Mouse (Mus musculus): ENCODE results near the gene Sh3bp1. TPM values are rescaled to one million over a fixed set of nuclear protein-coding genes. Genes with fewer than 3 reads are reported as not detected.

The Sh3bp1 gene
- polyA plus RNA-seq, 1 experiment, result 3.3 TPM

- no peak overlapping the region for H3K27ac ChIP-seq (replicated peaks; ENCODE audit: low read depth, low read length)
- H3K4me1 ChIP-seq (ENCODE audit: control insufficient read depth, insufficient read depth, insufficient read length, low read length), result peaks cover 6% of the 10 kb centered on the region; the same call in 1 of the 2 replicates
- H3K4me3 ChIP-seq (ENCODE audit: insufficient read depth, low read depth, low read length), result no peak overlapping the region
These were observed 37.7 kb downstream of the Sh3bp1 start for GRCm38 (mm10) chr15:78937311-78937710.

- no peak overlapping the region for H3K4me3 ChIP-seq (ENCODE audit: insufficient read depth, low read depth, low read length)
- H3K27ac ChIP-seq (replicated peaks; ENCODE audit: low read depth, low read length), result no peak overlapping the region
- H3K4me1 ChIP-seq (ENCODE audit: control insufficient read depth, insufficient read depth, insufficient read length, low read length), result peaks cover 6% of the 10 kb centered on the region; the same call in 1 of the 2 replicates
These were observed 38.4 kb downstream of the Sh3bp1 start for GRCm38 (mm10) chr15:78937963-78938362.

- peaks cover 6% of the 10 kb centered on the region; the same call in 1 of the 2 replicates for H3K4me1 ChIP-seq (ENCODE audit: control insufficient read depth, insufficient read depth, insufficient read length, low read length)
- no peak overlapping the region for H3K4me3 ChIP-seq (ENCODE audit: insufficient read depth, low read depth, low read length)
- H3K27ac ChIP-seq (replicated peaks; ENCODE audit: low read depth, low read length), result no peak overlapping the region
These were observed 40.8 kb downstream of the Sh3bp1 start for GRCm38 (mm10) chr15:78940325-78940724.

DNA sequence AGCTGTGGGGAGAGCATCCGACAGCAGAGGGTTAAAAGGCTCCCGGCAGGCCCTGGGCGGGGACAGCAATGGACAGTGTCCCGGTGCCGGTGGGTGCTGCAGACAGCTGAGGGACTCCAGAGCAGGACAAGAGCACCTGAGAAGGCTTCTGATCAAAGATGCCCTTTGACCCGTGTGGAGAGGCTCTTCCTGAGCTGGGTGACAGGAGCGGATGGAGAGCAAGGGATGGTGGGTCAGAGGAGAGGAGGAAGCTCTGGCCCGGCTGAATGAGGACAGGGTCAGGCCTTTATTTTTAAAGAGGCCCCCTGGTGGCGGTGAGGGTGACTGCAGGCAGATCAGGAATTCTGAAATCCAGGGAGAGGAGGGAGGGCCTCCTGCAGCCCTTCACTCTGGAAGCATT is 43.1 kb downstream of the Sh3bp1 start:
- Histone ChIP-seq H3K27ac (replicated peaks; ENCODE audit: low read depth, low read length) (no peak overlapping the region), H3K4me3 (ENCODE audit: insufficient read depth, low read depth, low read length) (peak overlapping the region; percentile 47), H3K4me1 (ENCODE audit: control insufficient read depth, insufficient read depth, insufficient read length, low read length) (no peaks in the 10 kb centered on the region)

GRCm38 (mm10) chr15:78946232-78946631 is 46.7 kb downstream of the Sh3bp1 start:
- H3K4me1 ChIP-seq (ENCODE audit: control insufficient read depth, insufficient read depth, insufficient read length, low read length), result no peaks in the 10 kb centered on the region
- H3K27ac ChIP-seq (replicated peaks; ENCODE audit: low read depth, low read length), result no peak overlapping the region
- H3K4me3 ChIP-seq (ENCODE audit: insufficient read depth, low read depth, low read length), result no peak overlapping the region

DNA sequence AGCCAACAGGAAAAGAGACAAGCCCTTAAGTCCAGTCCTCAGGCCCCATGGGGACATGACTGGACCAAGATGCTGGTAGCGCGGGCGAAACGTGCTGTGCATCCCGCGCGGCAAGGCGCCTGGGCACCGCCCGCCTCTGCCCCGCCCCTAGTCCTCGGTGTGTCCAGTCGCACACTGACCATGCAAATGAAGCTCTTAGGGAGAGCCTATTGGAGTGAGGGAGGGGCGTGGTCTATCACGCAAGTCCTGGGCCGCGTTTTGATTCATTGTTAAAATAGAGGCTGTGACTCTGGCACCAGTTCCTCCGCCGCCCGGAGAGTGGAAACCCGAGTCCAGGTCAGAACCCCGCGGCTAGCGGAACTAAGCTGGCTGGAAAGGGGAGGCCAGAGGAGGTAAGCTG is 48.1 kb downstream of the Sh3bp1 start, which contains the start of gene Triobp:
Triobp (plus strand) TSS at position 68 of the 400 bp plus-strand sequence.
- Histone ChIP-seq H3K4me3 (ENCODE audit: insufficient read depth, low read depth, low read length) (peak within 1 kb of the TSS; percentile 6; the same call in 1 of the 2 replicates), H3K27ac (replicated peaks; ENCODE audit: low read depth, low read length) (no peak within 1 kb of the TSS)

DNA sequence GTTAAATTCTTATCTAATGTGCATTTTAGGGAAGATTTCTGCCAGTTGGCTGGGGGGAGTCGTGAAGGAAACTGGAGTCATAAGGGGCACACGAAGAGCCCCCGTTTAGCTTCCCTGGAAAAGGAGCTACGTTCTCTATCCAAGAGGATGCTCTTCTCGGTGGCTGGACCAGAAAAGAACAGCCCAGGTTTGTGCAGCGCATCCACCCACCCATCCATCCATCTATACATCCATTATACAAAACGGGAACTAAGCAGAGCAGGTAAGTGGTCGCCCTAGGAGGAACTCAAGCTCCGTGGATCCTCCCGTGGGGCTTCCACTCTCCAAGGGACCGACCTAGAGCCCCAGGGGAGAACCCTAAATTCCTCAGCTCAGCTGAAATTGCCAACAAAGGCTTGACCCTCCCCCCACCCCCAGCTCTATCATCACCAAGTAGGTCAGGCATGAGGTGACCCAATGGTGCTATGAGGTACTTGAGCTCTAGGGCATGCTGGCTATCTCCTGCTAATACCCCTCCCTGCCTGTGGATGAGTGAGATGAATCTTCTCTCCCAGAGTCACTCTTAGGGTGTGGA is 48.7 kb downstream of the Sh3bp1 start:
- Histone ChIP-seq H3K4me3 (ENCODE audit: insufficient read depth, low read depth, low read length) (peak overlapping the region; percentile 6; the same call in 1 of the 2 replicates), H3K4me1 (ENCODE audit: control insufficient read depth, insufficient read depth, insufficient read length, low read length) (no peaks in the 10 kb centered on the region), H3K27ac (replicated peaks; ENCODE audit: low read depth, low read length) (no peak overlapping the region)

More for the DNA sequence above, 48.1 kb downstream of the Sh3bp1 start, which contains the start of gene Triobp:
- no peaks in the 10 kb centered on the region for H3K4me1 ChIP-seq (ENCODE audit: control insufficient read depth, insufficient read depth, insufficient read length, low read length)

GRCm38 (mm10) chr15:78948883-78949282 is 49.3 kb downstream of the Sh3bp1 start:
- Histone ChIP-seq H3K4me3 (ENCODE audit: insufficient read depth, low read depth, low read length) (no peak overlapping the region), H3K4me1 (ENCODE audit: control insufficient read depth, insufficient read depth, insufficient read length, low read length) (no peaks in the 10 kb centered on the region), H3K27ac (replicated peaks; ENCODE audit: low read depth, low read length) (no peak overlapping the region)

DNA sequence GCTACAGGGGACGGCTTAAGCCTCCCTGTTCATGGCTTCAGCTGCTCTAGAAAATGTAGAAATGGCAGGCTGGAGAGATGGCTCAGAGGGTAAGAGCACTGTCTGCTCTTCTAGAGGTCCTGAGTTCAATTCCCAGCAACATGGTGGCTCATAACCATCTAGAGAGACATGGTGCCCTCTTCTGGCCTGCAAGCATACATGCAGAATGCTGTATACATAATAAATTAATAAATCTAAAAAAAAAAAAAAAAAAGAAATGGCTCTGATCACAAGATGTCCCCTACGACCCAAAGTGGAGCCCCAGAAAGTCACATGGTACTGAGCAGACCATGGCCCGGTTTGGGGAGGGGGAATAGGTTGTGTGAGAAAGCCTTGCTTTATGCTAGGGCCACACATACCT is 56.1 kb downstream of the Sh3bp1 start:
- no peak overlapping the region for H3K4me3 ChIP-seq (ENCODE audit: insufficient read depth, low read depth, low read length)
- H3K27ac ChIP-seq (replicated peaks; ENCODE audit: low read depth, low read length), result no peak overlapping the region
- 0 out of 2 replicates have a peak, but pooled peaks cover 2% of the 10 kb centered on the region for H3K4me1 ChIP-seq (ENCODE audit: control insufficient read depth, insufficient read depth, insufficient read length, low read length)

DNA sequence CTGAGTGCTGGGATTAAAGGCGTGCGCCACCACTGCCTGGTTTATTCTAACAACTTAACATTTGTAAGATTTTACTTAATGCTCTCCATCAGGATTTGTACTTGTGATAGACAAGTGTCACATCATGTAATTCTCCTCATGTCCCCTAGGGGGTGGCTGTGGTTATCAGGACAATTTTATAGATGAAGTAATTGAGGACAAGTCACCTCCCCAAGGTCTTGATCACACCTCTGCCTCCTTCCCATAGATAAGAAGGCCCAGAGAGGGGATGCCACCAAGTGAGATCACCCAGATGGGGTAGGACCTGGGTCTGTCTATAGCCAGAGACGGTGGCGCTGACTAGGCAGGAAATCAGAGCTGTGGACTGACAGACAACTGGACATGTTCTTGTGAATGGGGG is 56.8 kb downstream of the Sh3bp1 start:
- Histone ChIP-seq H3K4me1 (ENCODE audit: control insufficient read depth, insufficient read depth, insufficient read length, low read length) (0 out of 2 replicates have a peak, but pooled peaks cover 2% of the 10 kb centered on the region), H3K4me3 (ENCODE audit: insufficient read depth, low read depth, low read length) (no peak overlapping the region), H3K27ac (replicated peaks; ENCODE audit: low read depth, low read length) (no peak overlapping the region)

GRCm38 (mm10) chr15:78957021-78957420 is 57.5 kb downstream of the Sh3bp1 start:
- Histone ChIP-seq H3K4me3 (ENCODE audit: insufficient read depth, low read depth, low read length) (no peak overlapping the region), H3K4me1 (ENCODE audit: control insufficient read depth, insufficient read depth, insufficient read length, low read length) (0 out of 2 replicates have a peak, but pooled peaks cover 2% of the 10 kb centered on the region), H3K27ac (replicated peaks; ENCODE audit: low read depth, low read length) (no peak overlapping the region)

- Histone ChIP-seq H3K4me1 (ENCODE audit: control insufficient read depth, insufficient read depth, insufficient read length, low read length) (0 out of 2 replicates have a peak, but pooled peaks cover 2% of the 10 kb centered on the region), H3K27ac (replicated peaks; ENCODE audit: low read depth, low read length) (no peak overlapping the region), H3K4me3 (ENCODE audit: insufficient read depth, low read depth, low read length) (no peak overlapping the region)
These were observed 60.0 kb downstream of the Sh3bp1 start for GRCm38 (mm10) chr15:78959537-78959936.

GRCm38 (mm10) chr15:78960088-78960487 is 60.5 kb downstream of the Sh3bp1 start:
- Histone ChIP-seq H3K4me1 (ENCODE audit: control insufficient read depth, insufficient read depth, insufficient read length, low read length) (0 out of 2 replicates have a peak, but pooled peaks cover 2% of the 10 kb centered on the region), H3K27ac (replicated peaks; ENCODE audit: low read depth, low read length) (no peak overlapping the region), H3K4me3 (ENCODE audit: insufficient read depth, low read depth, low read length) (no peak overlapping the region)
